Mouse (Mus musculus) activated CD4-positive, CD25-positive, alpha-beta regulatory T cell, adult 4 months (primary cell): Measurements from ENCODE around the gene Dnajb4. TPM values are rescaled to one million over a fixed set of nuclear protein-coding genes. Genes with fewer than 3 reads are reported as not detected.
"Not testable (repeated sequence)": the region's sequence is repeated elsewhere in the genome, so short reads cannot be mapped to it uniquely, and the experiment has no call there.

Source experiments
- ATAC-seq: one replicate; pipeline ENCODE4 v1.8.0; 2017
- polyA plus RNA-seq, 2 experiments: library from polyadenylated mRNA; unstranded; fragments of 100-300 nt; shearing (Covaris generic); gene quantifications; one replicate each; pipeline ENCODE4 v1.2.1; 2017

The Dnajb4 gene
- polyA plus RNA-seq, 2 experiments from 2014 or later = 5.2 to 6.0 TPM

DNA sequence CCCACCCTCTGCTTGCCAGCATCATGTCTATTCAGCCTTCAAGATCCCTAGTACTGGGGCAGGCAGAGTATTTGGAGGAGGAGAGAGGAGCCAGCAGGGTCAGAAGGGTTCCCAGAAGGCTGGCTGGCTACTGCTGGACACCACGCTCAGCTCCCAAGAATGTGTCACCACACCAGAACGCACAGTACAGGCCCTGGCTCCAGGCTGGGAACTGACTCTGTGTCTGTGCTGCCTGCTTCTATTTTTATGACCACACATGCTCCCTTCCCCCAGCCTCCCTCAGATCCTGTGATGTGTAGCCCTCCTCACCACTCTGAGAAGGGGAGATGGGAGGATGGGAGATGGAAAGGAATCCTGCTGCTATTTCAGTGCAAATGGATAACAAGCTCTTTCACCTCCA lies 64.9 kb downstream of the Dnajb4 start:
- ATAC-seq = no peak

DNA sequence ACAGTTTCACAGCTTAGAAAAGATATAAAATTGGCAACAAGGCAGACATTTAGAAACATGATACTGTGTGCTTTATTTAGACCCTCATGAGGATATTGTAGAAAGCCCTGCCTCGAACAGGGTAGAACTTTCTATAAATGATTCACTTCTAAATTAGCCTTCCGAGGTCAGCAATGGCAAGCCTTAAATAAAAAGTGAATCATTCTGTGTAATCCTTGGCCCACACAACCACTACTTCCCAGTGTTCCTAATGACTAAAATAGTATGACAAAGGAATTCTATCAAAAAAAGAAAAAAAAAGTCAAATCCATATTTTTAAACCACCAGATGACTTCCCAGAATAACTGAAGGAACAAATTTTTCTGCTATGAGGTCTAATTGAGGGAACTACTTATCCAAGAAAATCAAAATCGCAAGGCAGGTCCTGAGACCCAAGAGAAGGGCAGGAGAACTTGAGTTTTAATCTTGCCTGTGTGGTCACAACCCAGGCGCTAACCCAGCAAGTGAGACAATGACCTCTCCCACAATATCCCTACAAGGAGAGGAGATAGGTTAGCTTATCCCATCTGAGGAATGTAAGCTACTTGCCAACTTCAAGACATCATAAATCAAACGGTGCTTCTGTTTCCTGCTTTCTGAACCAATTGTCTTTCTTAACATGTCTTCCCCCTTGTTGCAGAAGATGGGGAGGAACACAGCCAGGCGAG lies 67.0 kb downstream of the Dnajb4 start:
- no peak for ATAC-seq

DNA sequence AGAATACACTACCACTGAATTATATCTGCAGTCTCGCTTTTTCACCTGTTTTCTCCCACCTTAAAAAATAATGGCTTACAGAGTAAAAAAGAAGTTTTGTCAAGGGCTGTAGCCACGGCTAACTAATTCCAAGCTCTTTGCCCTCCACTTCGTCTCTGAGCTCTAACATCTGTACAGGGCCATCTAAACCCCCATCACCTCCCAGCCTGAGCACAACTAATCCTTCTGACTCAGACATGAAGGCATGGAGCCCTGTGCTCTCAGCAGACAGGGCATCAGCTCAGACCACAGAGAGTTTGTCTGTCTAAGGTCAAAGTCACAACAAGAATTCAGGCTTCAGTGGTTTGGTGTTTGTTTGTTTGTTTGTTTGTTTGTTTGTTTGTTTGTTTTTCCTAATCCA lies 68.0 kb downstream of the Dnajb4 start:
- no peak for ATAC-seq

DNA sequence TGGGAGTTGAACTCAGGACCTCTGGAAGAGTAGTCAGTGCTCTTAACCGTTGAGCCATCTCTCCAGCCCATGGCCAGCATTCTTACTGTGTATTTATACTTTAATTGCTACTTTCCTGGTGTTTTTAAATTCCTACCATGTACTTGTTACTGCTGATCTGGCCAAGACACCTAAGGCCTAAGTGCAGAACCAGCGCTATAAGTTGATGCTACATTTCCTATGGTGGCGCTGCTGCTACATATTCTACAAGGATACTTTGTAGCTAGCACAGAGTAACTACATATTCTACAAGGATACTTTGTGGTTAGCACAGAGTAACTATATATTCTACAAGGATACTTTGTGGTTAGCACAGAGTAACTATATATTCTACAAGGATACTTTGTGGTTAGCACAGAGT lies 70.8 kb downstream of the Dnajb4 start:
- not testable (repeated sequence) for ATAC-seq

DNA sequence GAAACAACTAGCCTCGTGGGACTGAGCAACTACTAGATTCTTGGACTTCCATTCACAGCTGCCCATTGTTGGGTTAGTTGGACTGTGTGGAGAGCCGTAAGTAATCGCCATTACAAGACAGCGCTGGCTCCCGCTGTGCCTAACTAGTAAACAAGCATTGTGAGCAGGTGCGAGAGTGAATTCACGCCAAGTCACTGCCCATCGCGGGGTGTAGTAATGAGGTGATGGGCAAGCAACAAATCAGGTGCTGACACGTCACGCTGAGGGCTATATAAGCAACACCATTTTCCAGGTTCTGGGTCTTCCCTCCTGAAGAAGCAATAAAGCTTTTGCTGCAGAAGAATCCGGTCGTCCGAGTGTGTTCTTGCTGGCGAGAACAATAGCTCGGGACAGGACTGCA lies 74.0 kb downstream of the Dnajb4 start:
- not testable (repeated sequence) for ATAC-seq

DNA sequence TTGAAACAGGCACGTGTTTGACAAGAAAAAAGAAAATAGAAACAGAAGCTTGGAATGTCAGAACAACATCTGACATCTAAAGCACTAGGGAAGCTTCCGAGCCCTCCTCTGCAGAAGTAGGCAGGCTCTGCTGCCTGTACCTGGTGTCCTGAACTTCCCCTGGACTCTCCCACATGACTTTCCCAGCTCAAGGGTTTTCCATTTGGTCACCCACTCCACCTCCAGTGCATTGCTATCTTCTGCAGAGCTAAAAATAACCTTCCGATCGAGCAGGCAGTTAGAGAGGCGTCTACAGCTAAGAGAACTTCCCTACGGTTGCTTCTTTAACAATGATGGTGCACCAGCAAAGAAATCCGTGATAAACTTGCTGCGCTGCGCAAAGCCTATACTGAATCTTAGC lies 76.5 kb downstream of the Dnajb4 start:
- ATAC-seq = no peak

DNA sequence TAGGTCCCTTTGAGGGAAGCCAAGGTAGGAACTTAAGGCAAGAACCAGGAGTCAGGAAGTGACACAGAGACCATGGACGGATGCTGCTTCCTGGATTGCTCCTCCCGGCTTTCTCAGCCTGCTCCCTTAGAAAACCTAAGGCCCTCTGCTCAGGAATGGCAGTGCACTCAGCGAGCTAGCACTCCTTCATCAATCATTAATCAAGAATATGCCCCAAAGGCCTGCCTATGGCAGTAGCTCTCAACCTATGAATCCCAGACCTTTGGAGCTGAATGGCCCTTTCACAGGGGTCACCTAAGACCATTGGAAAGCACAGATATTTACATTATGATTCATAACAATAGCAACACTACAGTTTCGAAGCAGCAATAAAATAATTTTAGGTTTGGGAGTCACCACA lies 79.1 kb downstream of the Dnajb4 start:
- ATAC-seq = no peak

DNA sequence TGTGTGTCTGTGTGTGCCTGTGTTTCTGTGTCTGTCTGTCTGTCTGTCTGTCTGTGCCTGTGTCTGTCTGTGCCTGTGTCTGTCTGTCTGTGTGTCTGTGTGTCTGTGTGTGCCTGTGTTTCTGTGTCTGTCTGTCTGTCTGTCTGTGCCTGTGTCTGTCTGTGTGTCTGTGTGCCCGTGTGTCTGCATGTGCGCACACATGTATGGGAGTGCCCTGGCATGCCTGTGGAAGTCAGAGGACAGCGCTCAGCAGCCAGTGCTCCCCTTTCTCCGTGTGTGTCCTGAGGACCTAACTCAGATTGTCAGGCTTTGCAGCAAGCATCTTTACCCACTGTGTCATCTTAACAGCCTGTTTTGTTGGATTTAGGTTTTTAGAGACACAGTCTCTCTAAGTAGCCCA lies 80.7 kb downstream of the Dnajb4 start:
- ATAC-seq = not testable (repeated sequence)

DNA sequence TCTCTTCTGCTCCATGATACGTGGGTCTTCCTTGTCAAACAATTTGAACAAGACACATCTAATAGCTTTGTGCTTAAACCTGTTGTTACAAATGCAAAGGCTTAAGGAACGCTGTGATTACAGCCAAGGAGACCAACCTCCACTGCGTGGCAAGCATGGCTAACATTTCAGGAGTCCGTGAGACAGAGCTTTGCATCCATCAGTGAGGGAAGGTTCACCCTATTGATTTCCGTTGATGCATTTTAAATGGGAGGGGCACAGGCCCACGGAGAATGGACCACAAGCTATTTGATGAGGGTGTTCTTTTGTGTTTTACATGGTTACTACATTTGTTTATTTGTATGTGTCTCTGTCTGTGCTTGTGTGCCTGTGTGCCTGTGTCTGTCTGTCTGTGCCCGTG lies 81.5 kb downstream of the Dnajb4 start:
- no peak for ATAC-seq

Other genes starting within 250 kb of the Dnajb4 start
- not detected for gene Gipc2, start 44.1 kb downstream of the Dnajb4 start, polyA plus RNA-seq
- gene Fubp1, start 120 bp upstream of the Dnajb4 start, polyA plus RNA-seq = 100 to 1,000 TPM; 222 to 239 TPM
- gene Nexn, start 56.0 kb upstream of the Dnajb4 start, polyA plus RNA-seq = 1 to 10 TPM in 1 of 2 experiments, not detected in 1; 2.9 TPM
- gene Miga1, start 130.1 kb upstream of the Dnajb4 start, polyA plus RNA-seq = 1 to 10 TPM; 4.6 to 4.7 TPM
- 10 to 100 TPM; 29.7 to 33.0 TPM for gene Usp33, start 136.2 kb upstream of the Dnajb4 start, polyA plus RNA-seq
- 10 to 100 TPM; 22.2 to 29.7 TPM for gene Zzz3, start 185.2 kb upstream of the Dnajb4 start, polyA plus RNA-seq